Mouse (Mus musculus) lung, postnatal 4 days (tissue): ENCODE results near the gene Tnxb.
"Not testable (repeated sequence)": the region's sequence is repeated elsewhere in the genome, so short reads cannot be mapped to it uniquely, and the experiment has no call there.

ENCODE experiments used
- DNase-seq, 2 experiments: peaks; one replicate each; pipeline ENCODE4 v3.0.0; 2021

Gene Tnxb

DNA sequence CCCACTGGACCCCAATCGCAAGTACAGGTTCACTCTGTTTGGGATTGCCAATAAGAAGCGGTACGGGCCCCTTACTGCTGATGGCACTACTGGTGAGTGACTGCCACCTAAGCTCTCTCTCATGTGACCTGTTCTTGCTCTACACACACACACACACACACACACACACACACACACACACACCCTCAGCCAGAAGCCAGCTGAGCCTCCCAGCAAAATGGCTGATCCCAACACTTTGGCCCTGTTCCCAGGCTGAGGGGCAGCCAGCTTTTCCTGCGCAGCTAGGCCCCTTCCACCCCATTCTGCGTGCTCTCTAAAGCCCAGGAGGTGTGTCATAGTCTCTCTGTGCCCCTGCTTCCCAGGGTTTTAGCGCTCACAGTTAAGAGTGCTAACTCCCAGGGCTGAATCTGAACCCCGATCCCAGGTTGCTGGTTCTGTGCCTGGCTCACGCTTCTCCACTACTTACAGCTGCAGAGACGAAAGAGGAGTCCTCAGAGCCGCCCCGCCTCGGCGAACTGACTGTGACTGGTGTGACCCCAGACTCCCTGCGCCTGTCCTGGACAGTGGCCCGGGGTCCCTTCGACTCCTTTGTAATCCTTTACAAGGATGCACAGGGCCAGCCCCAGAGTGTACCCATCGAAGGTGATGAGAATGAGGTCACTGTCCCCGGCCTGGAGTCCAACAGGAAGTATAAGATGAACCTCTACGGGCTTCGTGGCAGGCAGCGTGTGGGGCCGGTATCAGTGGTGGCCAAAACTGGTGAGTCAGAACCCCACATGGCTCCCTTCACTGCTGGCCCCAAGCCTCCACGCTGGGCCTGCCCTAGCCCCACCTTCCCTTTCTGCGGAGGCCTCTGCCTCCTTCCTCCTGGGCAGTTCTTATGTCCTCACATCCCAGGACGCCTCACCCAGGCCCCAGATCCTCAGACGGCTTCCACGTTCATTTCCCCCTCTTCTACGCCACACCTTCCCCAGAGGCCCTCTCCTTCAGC lies 15.1 kb downstream of the Tnxb start:
- DNase-seq, result peak; percentile 73 to 86

GRCm38 (mm10) chr17:34688889-34689288 lies 18.6 kb downstream of the Tnxb start:
- no peak for DNase-seq

- no peak for DNase-seq
Measured at GRCm38 (mm10) chr17:34690458-34690857, 20.1 kb downstream of the Tnxb start.

DNA sequence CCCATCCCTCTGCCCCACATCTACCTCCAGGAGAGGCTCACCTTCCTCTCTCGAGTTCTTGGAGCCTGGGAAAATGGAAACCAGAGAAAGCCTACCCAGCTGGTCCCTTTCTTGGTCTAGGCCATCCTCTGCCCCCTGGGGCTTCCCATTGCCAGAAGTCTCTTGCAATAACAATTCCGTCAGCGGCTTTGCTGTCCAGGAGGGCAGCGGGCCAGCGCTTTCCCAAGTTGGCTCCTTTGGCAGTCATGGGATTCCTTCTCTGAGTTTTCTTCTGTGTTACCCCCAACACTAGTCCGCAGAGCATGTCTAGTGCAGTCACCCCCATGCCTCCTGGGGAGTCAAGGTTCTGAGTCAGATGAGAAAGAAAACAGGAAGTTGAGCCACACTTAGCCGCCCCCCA lies 22.6 kb downstream of the Tnxb start:
- peak; percentile 75 to 91 for DNase-seq

GRCm38 (mm10) chr17:34699575-34700408 lies 29.5 kb downstream of the Tnxb start:
- peak in 1 of 2 experiments; percentile 28 for DNase-seq

DNA sequence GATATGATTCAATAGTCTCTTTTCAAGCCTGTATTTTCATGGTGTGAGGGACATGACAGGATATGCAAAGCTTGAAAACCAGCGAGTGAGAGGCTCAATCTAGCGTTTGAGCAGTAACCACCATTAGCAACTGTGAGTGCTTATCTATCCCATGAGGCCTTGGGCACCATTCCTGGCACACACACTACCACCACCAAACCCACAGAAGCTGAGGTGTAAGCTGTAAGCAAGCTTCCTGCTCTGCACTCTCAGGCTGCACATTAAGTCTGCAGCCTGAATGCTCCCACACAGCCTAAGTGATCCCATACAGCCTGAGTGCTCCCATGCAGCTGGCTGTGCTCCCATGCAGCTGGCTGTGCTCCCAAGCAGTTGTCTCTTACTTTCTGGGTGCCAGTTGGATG lies 30.3 kb downstream of the Tnxb start:
- DNase-seq, result peak in 1 of 2 experiments; percentile 26

DNA sequence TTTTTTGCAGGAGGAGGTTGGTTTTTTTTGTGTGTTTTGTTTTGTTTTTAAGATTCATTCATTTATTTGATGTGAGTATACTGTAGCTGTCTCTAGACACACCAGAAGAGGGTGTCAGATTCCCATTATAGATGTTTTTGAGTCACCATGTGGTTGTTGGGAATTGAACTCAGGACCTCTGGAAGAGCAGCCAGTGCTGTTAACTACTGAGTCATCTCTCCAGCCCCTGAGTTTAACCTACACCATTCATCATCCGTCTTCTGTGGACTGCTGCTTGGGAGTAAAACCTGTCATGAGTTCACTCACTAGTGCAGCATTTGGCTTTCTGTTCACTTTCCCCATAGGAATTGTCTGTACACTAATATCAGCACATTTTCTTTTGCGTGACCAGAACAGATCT lies 36.1 kb downstream of the Tnxb start:
- not testable (repeated sequence) for DNase-seq

DNA sequence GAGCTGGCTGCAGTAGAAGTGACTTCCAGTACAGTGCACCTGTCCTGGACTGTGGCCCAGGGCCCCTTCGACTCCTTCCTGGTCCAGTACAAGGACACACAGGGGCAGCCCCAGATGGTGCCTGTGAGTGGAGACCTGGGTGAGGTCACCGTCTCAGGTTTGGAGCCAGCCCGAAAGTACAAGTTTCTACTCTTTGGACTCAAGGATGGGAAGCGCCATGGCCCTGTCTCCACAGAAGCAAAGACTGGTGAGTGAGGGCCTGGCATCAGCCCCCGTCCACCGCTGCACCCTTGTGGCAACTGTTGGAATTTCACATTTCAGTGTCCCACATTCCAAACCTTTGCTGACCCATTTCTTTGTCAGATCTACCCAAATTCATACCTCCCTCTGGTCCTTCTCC lies 42.6 kb downstream of the Tnxb start:
- DNase-seq, result peak; percentile 61 to 81

DNA sequence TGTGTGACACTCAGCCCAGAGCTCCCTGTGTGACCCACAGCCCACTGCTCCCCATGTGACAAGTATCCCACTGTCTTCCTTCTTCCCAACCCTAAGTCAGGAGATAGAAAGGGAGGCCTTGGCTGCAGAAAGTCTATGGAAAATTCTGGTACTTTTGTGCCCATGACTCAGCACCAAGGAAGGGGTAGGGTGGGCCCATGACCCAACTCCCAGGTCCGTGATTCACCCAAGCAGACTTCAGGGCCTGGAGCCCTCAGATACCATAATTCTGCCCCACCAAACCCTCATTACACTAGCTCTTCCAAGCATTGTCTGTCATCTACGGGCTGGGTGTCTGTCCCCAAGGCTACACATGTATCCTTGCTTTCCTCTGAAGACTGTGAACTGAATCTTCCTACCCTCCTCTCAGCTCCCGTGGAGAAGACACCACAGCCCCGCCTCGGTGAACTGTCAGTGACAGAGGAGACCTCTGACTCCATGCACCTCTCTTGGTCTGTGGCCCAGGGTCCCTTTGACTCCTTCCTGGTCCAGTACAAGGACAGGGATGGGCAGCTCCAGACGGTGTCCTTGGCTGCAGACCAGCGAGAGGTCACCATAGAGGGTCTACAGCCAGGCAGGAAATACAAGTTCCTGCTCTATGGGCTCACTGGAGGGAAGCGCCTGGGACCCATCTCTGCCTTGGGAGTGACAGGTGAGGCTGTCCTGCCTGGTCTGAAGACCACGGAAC lies 44.0 kb downstream of the Tnxb start:
- not testable (repeated sequence) for DNase-seq

DNA sequence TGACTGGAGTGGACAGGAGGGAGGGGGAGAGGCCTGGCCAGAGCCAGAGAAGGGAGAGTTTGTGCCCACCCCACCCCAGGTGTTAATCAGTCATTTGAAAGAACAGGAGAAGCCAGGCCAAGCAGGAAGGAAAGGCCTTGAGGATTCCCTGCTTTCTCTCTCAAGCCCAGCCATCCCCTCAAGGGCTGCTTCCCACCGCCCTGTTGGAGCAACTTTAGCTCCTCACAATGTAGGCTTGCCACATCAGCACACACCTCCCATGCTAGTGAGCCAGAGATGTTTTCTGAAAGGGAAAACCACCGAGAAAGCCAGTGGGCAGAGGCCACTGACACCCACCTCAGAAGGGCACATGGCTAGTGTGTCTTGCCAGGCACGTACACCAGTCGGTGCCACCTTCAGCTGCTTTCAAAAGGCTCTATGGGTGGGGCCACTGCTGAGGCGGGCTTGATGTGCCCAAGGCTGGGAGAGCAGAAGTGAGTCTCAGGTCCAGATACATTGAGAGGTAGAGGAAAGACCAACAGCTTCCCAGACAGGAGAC lies 44.6 kb downstream of the Tnxb start:
- DNase-seq, result not testable (repeated sequence)

GRCm38 (mm10) chr17:34715451-34715850 lies 45.1 kb downstream of the Tnxb start:
- DNase-seq, result not testable (repeated sequence)

DNA sequence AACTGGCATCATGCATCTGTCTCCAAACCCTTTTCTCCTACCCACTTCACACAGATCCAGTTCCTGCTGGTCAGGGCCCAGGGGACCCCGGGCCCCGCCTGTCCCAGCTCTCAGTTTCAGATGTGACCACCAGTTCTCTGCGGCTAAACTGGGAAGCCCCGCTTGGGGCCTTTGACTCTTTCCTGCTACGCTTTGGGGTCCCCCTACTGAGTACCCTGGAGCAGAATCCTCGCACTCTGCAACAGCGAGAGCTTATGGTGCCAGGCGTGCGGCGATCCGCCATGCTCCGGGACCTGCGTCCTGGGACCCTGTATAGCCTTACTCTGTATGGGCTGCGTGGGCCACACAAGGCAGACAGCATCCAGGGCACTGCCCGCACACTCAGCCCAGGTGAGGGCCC lies 45.9 kb downstream of the Tnxb start:
- no peak for DNase-seq

- DNase-seq, result no peak
Measured at GRCm38 (mm10) chr17:34717401-34717800, 47.1 kb downstream of the Tnxb start.

DNA sequence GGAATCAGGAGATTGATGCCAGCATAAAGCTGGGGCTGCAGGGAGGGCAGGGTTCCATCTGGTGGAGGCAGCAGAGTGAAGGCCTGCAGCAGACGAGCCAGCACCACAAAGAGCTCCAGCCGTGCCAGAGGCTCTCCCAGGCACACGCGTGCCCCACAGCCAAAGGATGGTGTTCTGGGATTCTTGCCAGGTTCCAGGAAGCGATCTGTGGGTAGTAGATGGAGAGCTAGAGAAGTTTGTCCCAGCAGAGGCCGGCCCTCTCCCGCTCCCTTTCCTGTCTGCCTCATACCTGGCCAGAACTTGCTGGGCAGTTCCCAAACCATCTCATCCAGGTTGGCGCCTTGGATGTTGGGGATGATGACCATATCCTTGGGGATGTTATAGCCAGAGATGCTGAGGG lies 49.6 kb downstream of the Tnxb start:
- not testable (repeated sequence) for DNase-seq

DNA sequence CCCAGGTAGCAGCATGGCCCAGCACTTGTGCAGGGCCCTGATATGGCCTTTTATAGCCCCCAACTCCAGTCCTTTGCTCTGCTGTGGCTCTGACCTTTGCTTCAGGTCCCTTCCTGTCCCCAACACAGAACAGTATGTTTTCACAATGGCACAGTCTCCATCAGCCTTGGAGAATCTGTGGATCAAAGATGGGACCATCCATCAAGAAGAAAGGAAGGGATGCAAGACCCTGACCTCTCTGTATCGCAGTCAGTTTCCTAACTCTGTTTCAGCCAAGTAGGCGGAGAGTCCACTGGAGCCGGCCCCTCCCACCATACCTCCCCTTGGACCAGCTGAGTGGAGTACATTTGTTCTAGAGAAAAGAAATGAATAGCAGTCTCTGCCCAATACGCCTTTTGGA lies 51.9 kb downstream of the Tnxb start:
- not testable (repeated sequence) for DNase-seq

GRCm38 (mm10) chr17:34723066-34723465 lies 52.7 kb downstream of the Tnxb start:
- DNase-seq, result no peak

GRCm38 (mm10) chr17:34727887-34728286 lies 57.6 kb downstream of the Tnxb start:
- DNase-seq, result no peak

- not testable (repeated sequence) for DNase-seq
Measured at GRCm38 (mm10) chr17:34729155-34729554, 58.8 kb downstream of the Tnxb start.

DNA sequence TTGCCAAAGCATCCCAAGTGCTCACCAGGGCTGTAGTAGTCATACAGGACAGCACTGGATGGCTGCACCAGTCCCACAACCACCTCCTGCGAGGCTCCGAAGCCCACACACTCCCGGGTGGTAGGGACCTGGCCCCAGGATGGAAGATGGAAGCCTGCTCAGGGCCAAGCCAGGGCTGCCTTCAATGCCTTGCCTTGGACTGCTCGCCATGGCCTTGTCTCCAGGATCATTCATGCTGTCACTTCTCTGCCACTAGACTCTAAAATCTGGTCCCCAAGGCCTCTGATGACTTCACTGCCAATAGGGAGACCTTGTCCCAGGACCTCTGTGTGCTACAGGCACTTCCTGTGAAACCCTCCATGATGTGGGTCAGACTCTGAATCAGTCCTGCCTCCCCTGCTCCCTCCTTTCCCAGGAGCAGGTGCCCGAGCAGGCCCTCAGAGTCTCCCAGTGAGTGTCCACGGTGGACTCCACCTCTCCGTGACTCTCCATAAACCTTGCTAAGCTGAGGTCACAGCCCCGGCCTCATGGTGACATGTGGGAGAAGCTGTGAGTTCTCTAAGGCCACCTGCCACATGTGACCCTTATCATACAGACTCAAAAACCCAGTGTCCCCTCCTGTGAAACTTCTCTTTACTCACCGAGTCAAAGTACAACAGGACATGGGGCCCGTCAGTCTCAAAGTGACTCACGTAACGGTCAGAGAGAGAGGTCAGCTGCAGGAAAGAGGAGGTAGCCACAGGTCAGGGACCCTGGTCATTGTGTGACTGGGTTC lies 59.6 kb downstream of the Tnxb start:
- DNase-seq, result not testable (repeated sequence)

- not testable (repeated sequence) for DNase-seq
Measured at GRCm38 (mm10) chr17:34737466-34737865, 67.1 kb downstream of the Tnxb start.

- DNase-seq, result not testable (repeated sequence)
Measured at GRCm38 (mm10) chr17:34739708-34740107, 69.4 kb downstream of the Tnxb start.

DNA sequence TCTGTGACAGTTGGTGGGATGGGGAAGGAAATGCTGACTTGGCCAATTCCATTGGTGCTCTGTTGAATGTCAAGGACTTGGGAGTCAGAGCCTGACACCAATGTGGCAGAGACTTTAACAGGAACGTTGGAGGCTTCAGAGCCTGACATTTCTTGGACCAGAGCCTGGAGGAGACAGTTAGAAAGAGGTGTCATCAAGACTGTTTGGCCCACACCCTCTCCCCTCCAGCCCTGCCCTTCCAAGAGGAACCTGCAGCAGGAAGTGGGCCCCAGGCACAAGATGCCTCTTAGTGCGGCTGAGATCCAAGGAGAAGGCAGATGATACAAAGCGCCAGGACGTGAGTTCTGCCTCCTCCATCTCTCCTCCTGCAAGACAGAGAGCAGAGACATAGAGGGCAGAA lies 69.9 kb downstream of the Tnxb start:
- DNase-seq, result no peak
